Mouse (Mus musculus) liver, embryonic 14.5 days (tissue): ENCODE data around the gene a. TPM values are rescaled to one million over a fixed set of nuclear protein-coding genes. Genes with fewer than 3 reads are reported as not detected.

Experiments used
- ATAC-seq: fragments of 200-750 bp; cut with Nextera tagmentation; 2 replicates; pipeline ENCODE4 v1.8.0; 2017; ENCODE audit warnings: moderate number of reproducible peaks, mild to moderate bottlenecking, moderate library complexity; ENCODE audit not compliant: insufficient read depth
- DNase-seq, 3 experiments: peaks; one replicate each; pipeline ENCODE4 v3.0.0-alpha.2; 2012 to 2013; ENCODE audit warnings: low read depth in 3 of 3, low spot score in 3 of 3
- H3K27ac ChIP-seq: fragments of 300-500 bp; sonication (generic); 2 replicates; pipeline ENCODE4 v1.5.1; 2014; ENCODE audit warnings: moderate library complexity, mild to moderate bottlenecking, control low read depth, inconsistent platforms
- H3K27me3 ChIP-seq: fragments of 300-500 bp; sonication (generic); 2 replicates; pipeline ENCODE4 v1.6.1; 2014; ENCODE audit warnings: mild to moderate bottlenecking, low read length, moderate library complexity; ENCODE audit not compliant: control insufficient read depth, insufficient read depth
- H3K36me3 ChIP-seq: fragments of 300-500 bp; sonication (generic); replicated peaks from 2 replicates; pipeline ENCODE4 v1.6.1; 2014; ENCODE audit warnings: low read depth; ENCODE audit not compliant: control insufficient read depth, insufficient read depth
- H3K4me1 ChIP-seq, 2 experiments: fragments of 200-500 bp in 1 of 2; fragments of 300-500 bp in 1 of 2; sonication (generic) in 1 of 2; replicated peaks; 2 replicates each; pipeline ENCODE4 v1.6.1; 2012 to 2014; ENCODE audit warnings: antibody characterized with exemption in 1 of 2, inconsistent platforms in 1 of 2, low read length in 1 of 2; ENCODE audit not compliant: control insufficient read depth in 2 of 2, insufficient read depth in 2 of 2
- H3K4me2 ChIP-seq: fragments of 300-500 bp; sonication (generic); 2 replicates; pipeline ENCODE4 v1.6.1; 2014; ENCODE audit warnings: low read depth, mild to moderate bottlenecking, control low read depth, moderate library complexity
- H3K4me3 ChIP-seq, 2 experiments: fragments of 200-500 bp in 1 of 2; fragments of 300-500 bp in 1 of 2; sonication (generic) in 1 of 2; 2 replicates each; pipeline ENCODE4 v1.5.1; 2012 to 2014; ENCODE audit warnings: low read depth in 2 of 2, low read length in 2 of 2, mild to moderate bottlenecking in 2 of 2, control low read depth in 1 of 2, inconsistent platforms in 1 of 2, moderate library complexity in 1 of 2; ENCODE audit not compliant: insufficient read depth in 1 of 2
- H3K9ac ChIP-seq: fragments of 300-500 bp; sonication (generic); replicated peaks from 2 replicates; pipeline ENCODE4 v1.6.1; 2014; ENCODE audit warnings: mild to moderate bottlenecking, control low read depth, moderate library complexity
- H3K9me3 ChIP-seq: fragments of 300-500 bp; sonication (generic); 2 replicates; pipeline ENCODE4 v1.6.1; 2016; ENCODE audit warnings: low read length, mixed read lengths; ENCODE audit not compliant: control insufficient read depth
- CTCF ChIP-seq: IDR thresholded peaks from 2 replicates; pipeline ENCODE4 v1.5.1; 2016; ENCODE audit warnings: antibody characterized with exemption, low read depth, control low read depth
- EP300 ChIP-seq: IDR thresholded peaks from 2 replicates; pipeline ENCODE4 v1.6.1; 2016; ENCODE audit warnings: antibody characterized with exemption, low read depth
- WGBS: fragments of 180-500 bp; shearing (Covaris S2); extraction: QIAGEN DNeasy Blood & Tissue Kit; methylation state at CpG from one replicate; pipeline ENCODE4 v1.1.7; 2014; ENCODE audit not compliant: insufficient replicate concordance; 5-methylcytosine and 5-hydroxymethylcytosine counted together
- polyA plus RNA-seq, 2 experiments: library from polyadenylated mRNA; depleted of rRNA in 1 of 2; stranded (reverse) in 1 of 2; unstranded in 1 of 2; fragments of >200 nt; fragmentation: Nextera tagmentation in 1 of 2; extraction: Ambion mirVana in 1 of 2; gene quantifications; 2 replicates each; pipeline versions ENCODE4 v1.2.1 to v1.2.3; 2012 to 2014

The a gene
- polyA plus RNA-seq, 2 experiments, result 0.25 to 0.36 TPM

- Histone ChIP-seq H3K27ac (no peak within 1 kb of the TSS), H3K36me3 (no peaks in the 10 kb centered on the region), H3K9ac (no peak within 1 kb of the TSS), H3K4me1 (peaks cover 15 to 17% of the 10 kb centered on the region in 2 experiments), H3K4me2 (no peak within 1 kb of the TSS), H3K9me3 (no peaks in the 10 kb centered on the region), H3K4me3 (no peak within 1 kb of the TSS), H3K27me3 (no peaks in the 10 kb centered on the region)
- ATAC-seq, result no peak
- TF ChIP-seq CTCF (no peak), EP300 (no peak)
- no peak for DNase-seq
Measured at GRCm38 (mm10) chr2:154769930-154770329, 21.3 kb upstream of the a start, which contains the start of gene Gm14214. TSS of gene Gm14214 (minus strand) at chr2:154770030.

GRCm38 (mm10) chr2:154771604-154772003 lies 19.6 kb upstream of the a start:
- DNase-seq (no peak), ATAC-seq (no peak)
- H3K36me3 ChIP-seq, result no peaks in the 10 kb centered on the region
- WGBS, result 65% methylated on average over 8 of the region's 8 CpGs
- no peaks in the 10 kb centered on the region for H3K27me3 ChIP-seq
- H3K4me1 ChIP-seq, result peaks cover 6 to 9% of the 10 kb centered on the region in 2 experiments
- no peak overlapping the region for H3K4me3 ChIP-seq
- TF ChIP-seq EP300 (no peak), CTCF (no peak)
- no peaks in the 10 kb centered on the region for H3K9me3 ChIP-seq
- H3K4me2 ChIP-seq, result no peak overlapping the region
- H3K9ac ChIP-seq, result no peak overlapping the region
- H3K27ac ChIP-seq, result no peak overlapping the region

- Histone ChIP-seq H3K4me2 (no peak overlapping the region), H3K36me3 (no peaks in the 10 kb centered on the region), H3K27me3 (no peaks in the 10 kb centered on the region), H3K9ac (no peak overlapping the region), H3K4me1 (peaks cover 0 to 4% of the 10 kb centered on the region in 2 experiments; a peak in 1 of 4 replicates), H3K27ac (no peak overlapping the region), H3K4me3 (no peak overlapping the region), H3K9me3 (no peaks in the 10 kb centered on the region)
- TF ChIP-seq EP300 (no peak), CTCF (peak; percentile 77)
- ATAC-seq (no peak), DNase-seq (peak in 2 of 3 experiments; percentile 26 to 59)
- WGBS, result 58% methylated on average over 1 of the region's 1 CpGs
Measured at GRCm38 (mm10) chr2:154774032-154774431, 17.2 kb upstream of the a start.

- Histone ChIP-seq H3K27me3 (peaks cover 3% of the 10 kb centered on the region), H3K9me3 (no peaks in the 10 kb centered on the region), H3K4me2 (no peak overlapping the region), H3K4me3 (no peak overlapping the region), H3K9ac (no peak overlapping the region), H3K27ac (no peak overlapping the region), H3K36me3 (no peaks in the 10 kb centered on the region), H3K4me1 (peaks cover 0 to 4% of the 10 kb centered on the region in 2 experiments; a peak in 1 of 4 replicates)
- WGBS, result 55% methylated on average over 7 of the region's 7 CpGs
- DNase-seq, result no peak
- TF ChIP-seq EP300, result no peak
- ATAC-seq, result no peak
Measured at GRCm38 (mm10) chr2:154776496-154776895, 14.7 kb upstream of the a start.

GRCm38 (mm10) chr2:154779648-154780047 lies 11.6 kb upstream of the a start:
- DNase-seq (no peak), ATAC-seq (no peak)
- no peaks in the 10 kb centered on the region for H3K9me3 ChIP-seq
- H3K9ac ChIP-seq, result no peak overlapping the region
- peaks cover 3% of the 10 kb centered on the region for H3K27me3 ChIP-seq
- 60% methylated on average over 3 of the region's 3 CpGs for WGBS
- no peak for TF ChIP-seq CTCF
- TF ChIP-seq EP300, result no peak
- H3K36me3 ChIP-seq, result no peaks in the 10 kb centered on the region
- no peak overlapping the region for H3K4me3 ChIP-seq
- H3K27ac ChIP-seq, result no peak overlapping the region
- H3K4me2 ChIP-seq, result no peak overlapping the region
- H3K4me1 ChIP-seq, result peaks cover 0 to 4% of the 10 kb centered on the region in 2 experiments; a peak in 1 of 4 replicates
